Mouse (Mus musculus): ENCODE data around the gene Fbxo31. TPM values are rescaled to one million over a fixed set of nuclear protein-coding genes. Genes with fewer than 3 reads are reported as not detected.

Fbxo31 gene
- polyA plus RNA-seq, 1 experiment from 2014 or later = 9.8 TPM

- ATAC-seq (replicated peaks; ENCODE audit: insufficient number of reproducible peaks, insufficient read depth, low FRiP score, low read depth) = no peak
- peak overlapping the region; percentile 68; the same call in 1 of the 2 replicates for H3K27ac ChIP-seq
- whole genome bisulfite sequencing = 71% methylated on average over 6 of the region's 6 CpGs
- H3K36me3 ChIP-seq = peaks cover 4% of the 10 kb centered on the region; the same call in 1 of the 2 replicates
- no peaks in the 10 kb centered on the region for H3K27me3 ChIP-seq
- no peak overlapping the region for H3K4me3 ChIP-seq
- no peak overlapping the region for H3K9ac ChIP-seq
- H3K4me2 ChIP-seq = no peak overlapping the region
- peaks cover 24% of the 10 kb centered on the region for H3K4me1 ChIP-seq (replicated peaks)
- no peaks in the 10 kb centered on the region for H3K9me3 ChIP-seq (replicated peaks)
These were observed 14.9 kb downstream of the Fbxo31 start for GRCm38 (mm10) chr8:121563701-121564100.

GRCm38 (mm10) chr8:121562941-121563351 lies 15.7 kb downstream of the Fbxo31 start:
- Histone ChIP-seq H3K4me2 (peak overlapping the region; percentile 35), H3K27me3 (no peaks in the 10 kb centered on the region)

GRCm38 (mm10) chr8:121561636-121562345 lies 16.8 kb downstream of the Fbxo31 start:
- no peak overlapping the region for H3K4me2 ChIP-seq
- peaks cover 11% of the 10 kb centered on the region; the same call in 1 of the 2 replicates for H3K36me3 ChIP-seq
- H3K27me3 ChIP-seq = no peaks in the 10 kb centered on the region
- no peak for ATAC-seq (replicated peaks; ENCODE audit: insufficient number of reproducible peaks, insufficient read depth, low FRiP score, low read depth)
- 76% methylated on average over 16 of the region's 16 CpGs for WGBS
- H3K4me3 ChIP-seq = no peak overlapping the region
- H3K27ac ChIP-seq = no peak overlapping the region
- no peak overlapping the region for H3K9ac ChIP-seq
- no peaks in the 10 kb centered on the region for H3K9me3 ChIP-seq (replicated peaks)
- H3K4me1 ChIP-seq (replicated peaks) = peaks cover 19% of the 10 kb centered on the region

More at GRCm38 (mm10) chr8:121562941-121563351, 15.7 kb downstream of the Fbxo31 start:
- WGBS = 40% methylated on average over 9 of the region's 9 CpGs
- no peak overlapping the region for H3K9ac ChIP-seq
- no peak overlapping the region for H3K4me3 ChIP-seq
- ATAC-seq (replicated peaks; ENCODE audit: insufficient number of reproducible peaks, insufficient read depth, low FRiP score, low read depth) = peak; percentile 66
- H3K27ac ChIP-seq = peak overlapping the region; percentile 68
- H3K4me1 ChIP-seq (replicated peaks) = peaks cover 19% of the 10 kb centered on the region
- no peaks in the 10 kb centered on the region for H3K9me3 ChIP-seq (replicated peaks)
- peaks cover 11% of the 10 kb centered on the region; the same call in 1 of the 2 replicates for H3K36me3 ChIP-seq

- no peak for ATAC-seq (replicated peaks; ENCODE audit: insufficient number of reproducible peaks, insufficient read depth, low FRiP score, low read depth)
- H3K9me3 ChIP-seq (replicated peaks) = no peaks in the 10 kb centered on the region
- no peak overlapping the region for H3K9ac ChIP-seq
- no peaks in the 10 kb centered on the region for H3K27me3 ChIP-seq
- no peak overlapping the region for H3K4me3 ChIP-seq
- H3K4me2 ChIP-seq = no peak overlapping the region
- WGBS = 91% methylated on average over 7 of the region's 7 CpGs
- peaks cover 11% of the 10 kb centered on the region; the same call in 1 of the 2 replicates for H3K36me3 ChIP-seq
- H3K4me1 ChIP-seq (replicated peaks) = peaks cover 19% of the 10 kb centered on the region
- no peak overlapping the region for H3K27ac ChIP-seq
These were observed 18.0 kb downstream of the Fbxo31 start for GRCm38 (mm10) chr8:121560432-121561100.

GRCm38 (mm10) chr8:121559801-121560200 lies 18.8 kb downstream of the Fbxo31 start:
- H3K36me3 ChIP-seq = peaks cover 14% of the 10 kb centered on the region; the same call in 1 of the 2 replicates
- ATAC-seq (replicated peaks; ENCODE audit: insufficient number of reproducible peaks, insufficient read depth, low FRiP score, low read depth) = no peak
- no peaks in the 10 kb centered on the region for H3K9me3 ChIP-seq (replicated peaks)
- H3K4me3 ChIP-seq = no peak overlapping the region
- H3K4me2 ChIP-seq = no peak overlapping the region
- H3K4me1 ChIP-seq (replicated peaks) = peaks cover 19% of the 10 kb centered on the region
- H3K27me3 ChIP-seq = no peaks in the 10 kb centered on the region
- 93% methylated on average over 12 of the region's 12 CpGs for WGBS
- no peak overlapping the region for H3K9ac ChIP-seq
- H3K27ac ChIP-seq = no peak overlapping the region

- Histone ChIP-seq H3K36me3 (peaks cover 26% of the 10 kb centered on the region; the same call in 1 of the 2 replicates), H3K27ac (no peak overlapping the region), H3K9ac (no peak overlapping the region), H3K4me3 (no peak overlapping the region), H3K27me3 (no peaks in the 10 kb centered on the region), H3K4me1 (replicated peaks) (peaks cover 17% of the 10 kb centered on the region), H3K4me2 (no peak overlapping the region), H3K9me3 (replicated peaks) (no peaks in the 10 kb centered on the region)
- ATAC-seq (replicated peaks; ENCODE audit: insufficient number of reproducible peaks, insufficient read depth, low FRiP score, low read depth) = no peak
- WGBS = 88% methylated on average over 16 of the region's 16 CpGs
These were observed 20.1 kb downstream of the Fbxo31 start for GRCm38 (mm10) chr8:121558538-121558937.

- H3K4me2 ChIP-seq = no peak overlapping the region
- H3K36me3 ChIP-seq = peaks cover 33% of the 10 kb centered on the region
- ATAC-seq (replicated peaks; ENCODE audit: insufficient number of reproducible peaks, insufficient read depth, low FRiP score, low read depth) = no peak
- H3K27ac ChIP-seq = no peak overlapping the region
- H3K9ac ChIP-seq = no peak overlapping the region
- H3K27me3 ChIP-seq = no peaks in the 10 kb centered on the region
- WGBS = 85% methylated on average over 11 of the region's 11 CpGs
- peaks cover 9% of the 10 kb centered on the region for H3K4me1 ChIP-seq (replicated peaks)
- H3K9me3 ChIP-seq (replicated peaks) = no peaks in the 10 kb centered on the region
- no peak overlapping the region for H3K4me3 ChIP-seq
These were observed 20.9 kb downstream of the Fbxo31 start for GRCm38 (mm10) chr8:121557746-121558145.

- H3K4me2 ChIP-seq = no peak overlapping the region
- H3K36me3 ChIP-seq = peaks cover 29% of the 10 kb centered on the region
- no peak overlapping the region for H3K27ac ChIP-seq
- H3K4me3 ChIP-seq = no peak overlapping the region
- peaks cover 10% of the 10 kb centered on the region for H3K4me1 ChIP-seq (replicated peaks)
- H3K27me3 ChIP-seq = no peaks in the 10 kb centered on the region
- H3K9ac ChIP-seq = no peak overlapping the region
- H3K9me3 ChIP-seq (replicated peaks) = no peaks in the 10 kb centered on the region
- ATAC-seq (replicated peaks; ENCODE audit: insufficient number of reproducible peaks, insufficient read depth, low FRiP score, low read depth) = no peak
- 94% methylated on average over 32 of the region's 32 CpGs for WGBS
These were observed 24.7 kb downstream of the Fbxo31 start for GRCm38 (mm10) chr8:121553831-121554475.

- H3K4me3 ChIP-seq = no peak overlapping the region
- no peak overlapping the region for H3K27ac ChIP-seq
- H3K9ac ChIP-seq = no peak overlapping the region
- peaks cover 21% of the 10 kb centered on the region for H3K36me3 ChIP-seq
- no peaks in the 10 kb centered on the region for H3K27me3 ChIP-seq
- no peaks in the 10 kb centered on the region for H3K9me3 ChIP-seq (replicated peaks)
- no peak overlapping the region for H3K4me2 ChIP-seq
- 88% methylated on average over 9 of the region's 9 CpGs for WGBS
- ATAC-seq (replicated peaks; ENCODE audit: insufficient number of reproducible peaks, insufficient read depth, low FRiP score, low read depth) = no peak
- H3K4me1 ChIP-seq (replicated peaks) = peaks cover 10% of the 10 kb centered on the region
These were observed 26.1 kb downstream of the Fbxo31 start for GRCm38 (mm10) chr8:121552506-121552905.

GRCm38 (mm10) chr8:121551065-121551985 lies 27.3 kb downstream of the Fbxo31 start:
- H3K9ac ChIP-seq = no peak overlapping the region
- WGBS = 52% methylated on average over 24 of the region's 24 CpGs
- H3K27me3 ChIP-seq = peaks cover 2% of the 10 kb centered on the region; the same call in 1 of the 2 replicates
- no peak overlapping the region for H3K4me3 ChIP-seq
- no peak overlapping the region for H3K27ac ChIP-seq
- no peak overlapping the region for H3K4me2 ChIP-seq
- no peak; the same call in 1 of the 2 replicates for ATAC-seq (replicated peaks; ENCODE audit: insufficient number of reproducible peaks, insufficient read depth, low FRiP score, low read depth)
- no peaks in the 10 kb centered on the region for H3K9me3 ChIP-seq (replicated peaks)
- peaks cover 21% of the 10 kb centered on the region for H3K36me3 ChIP-seq
- peaks cover 10% of the 10 kb centered on the region for H3K4me1 ChIP-seq (replicated peaks)

Data from heart, embryonic 15.5 days (tissue).